Mouse (Mus musculus) limb, embryonic 10.5 days (tissue): Measurements from ENCODE around the gene Ppm1h. TPM values are rescaled to one million over a fixed set of nuclear protein-coding genes. Genes with fewer than 3 reads are reported as not detected.

ENCODE experiments used
- DNase-seq: peaks from one replicate; pipeline ENCODE4 v3.0.0-alpha.2; 2017; ENCODE audit warnings: low spot score
- H3K27ac ChIP-seq: fragments of 300-500 bp; sonication (generic); 2 replicates; pipeline ENCODE4 v1.5.1; 2016; ENCODE audit warnings: mild to moderate bottlenecking
- H3K27me3 ChIP-seq: fragments of 300-500 bp; sonication (generic); 2 replicates; pipeline ENCODE4 v1.6.1; 2016; ENCODE audit warnings: low read depth, mild to moderate bottlenecking; ENCODE audit not compliant: poor library complexity, severe bottlenecking
- H3K36me3 ChIP-seq: fragments of 300-500 bp; sonication (generic); 2 replicates; pipeline ENCODE4 v1.6.1; 2016; ENCODE audit warnings: mild to moderate bottlenecking, moderate library complexity
- H3K4me1 ChIP-seq: fragments of 300-500 bp; sonication (generic); 2 replicates; pipeline ENCODE4 v1.6.1; 2016
- H3K4me3 ChIP-seq: fragments of 300-500 bp; sonication (generic); 2 replicates; pipeline ENCODE4 v1.5.1; 2016; ENCODE audit warnings: mild to moderate bottlenecking, moderate library complexity
- H3K9me3 ChIP-seq: fragments of 300-500 bp; sonication (generic); replicated peaks from 2 replicates; pipeline ENCODE4 v1.6.1; 2016; ENCODE audit warnings: mild to moderate bottlenecking
- WGBS: fragments of 180-500 bp; shearing (Covaris S2); methylation state at CpG from one replicate; pipeline ENCODE4 v1.1.7; 2016; 5-methylcytosine and 5-hydroxymethylcytosine counted together
- polyA plus RNA-seq: library from polyadenylated mRNA; unstranded; fragments of >200 nt; fragmentation: Nextera tagmentation; extraction: Ambion mirVana; gene quantifications from 2 replicates; pipeline ENCODE4 v1.2.1, GENCODE M21; 2016

Gene Ppm1h
- polyA plus RNA-seq, 1 experiment from 2014 or later, result 4.4 TPM

DNA sequence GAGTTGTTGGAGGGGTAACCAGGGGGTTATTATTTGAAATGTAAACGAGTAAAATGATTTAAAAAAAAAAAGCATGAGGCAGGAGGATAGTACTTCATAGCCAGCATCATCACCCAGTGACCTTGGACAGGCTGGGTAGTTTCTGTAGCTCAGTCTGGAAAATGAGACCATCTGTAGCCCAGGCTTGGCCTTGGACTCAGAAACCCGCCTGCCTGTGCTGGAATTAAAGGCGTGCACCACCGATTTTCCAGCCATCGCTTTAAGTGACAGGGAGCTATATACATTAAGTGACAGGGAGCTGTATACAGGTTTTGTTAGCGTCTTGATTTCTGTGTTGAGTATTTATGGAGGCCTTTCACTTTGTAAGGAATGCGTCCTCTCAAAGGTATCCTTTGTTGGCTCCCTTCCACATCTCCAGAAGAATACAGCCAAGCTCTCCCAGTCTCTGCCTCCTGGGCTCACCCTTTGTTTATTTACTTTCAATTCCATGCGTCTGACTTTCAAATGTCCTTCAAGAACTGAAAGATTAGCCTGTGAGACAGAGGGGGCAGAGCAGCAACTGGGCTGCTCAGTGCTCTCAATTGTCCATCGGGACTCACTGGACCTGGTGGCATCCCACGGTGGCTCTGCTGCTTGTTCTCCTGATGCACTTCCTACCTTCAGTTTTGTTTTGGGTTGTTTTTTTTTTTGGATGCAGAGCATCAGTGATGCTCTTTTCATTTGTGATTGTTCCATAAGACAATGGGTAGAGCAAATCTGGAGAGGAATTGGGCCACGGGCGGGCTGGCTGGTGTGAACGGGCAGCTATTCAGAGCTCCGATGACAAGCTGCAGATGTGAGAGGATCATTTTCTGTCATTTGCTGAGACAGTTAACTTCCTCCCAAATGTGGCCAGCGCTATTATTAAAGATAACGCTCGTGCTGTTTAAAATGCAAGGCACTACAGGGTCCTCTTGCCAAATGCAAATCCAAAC, 74.7 kb downstream of the Ppm1h start:
- Histone ChIP-seq H3K27ac (peak overlapping the region; percentile 50; the same call in 1 of the 2 replicates), H3K4me3 (no peak overlapping the region), H3K36me3 (no peaks in the 10 kb centered on the region), H3K27me3 (no peaks in the 10 kb centered on the region), H3K9me3 (no peaks in the 10 kb centered on the region), H3K4me1 (peaks cover 60% of the 10 kb centered on the region)
- DNase-seq, result no peak
- WGBS, result 61% methylated on average over 17 of the region's 17 CpGs

DNA sequence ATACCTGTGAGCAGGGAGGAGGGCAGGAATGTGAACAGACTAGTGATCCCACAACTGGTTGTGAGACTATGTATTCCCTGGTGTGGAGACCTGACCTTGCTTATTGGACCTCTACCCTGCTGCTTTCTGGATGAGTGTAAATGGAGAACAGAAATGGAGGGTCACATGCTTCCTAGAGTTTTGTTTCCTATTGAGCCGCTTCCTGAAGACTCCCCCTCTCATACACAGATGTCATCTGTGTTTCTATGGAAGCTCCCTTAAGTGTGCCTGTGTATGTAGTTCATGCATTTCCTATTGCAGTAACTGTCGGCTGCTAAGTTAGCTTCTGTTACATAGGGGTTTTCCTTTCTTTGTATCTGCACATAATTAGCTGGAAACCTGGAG, 75.4 kb downstream of the Ppm1h start:
- H3K27ac ChIP-seq, result 0 out of 2 replicates have a peak overlapping the region, but pooled peaks have one; percentile 36
- H3K36me3 ChIP-seq, result no peaks in the 10 kb centered on the region
- WGBS, result 65% methylated on average over 2 of the region's 2 CpGs
- H3K9me3 ChIP-seq, result no peaks in the 10 kb centered on the region
- H3K27me3 ChIP-seq, result no peaks in the 10 kb centered on the region
- no peak for DNase-seq
- H3K4me3 ChIP-seq, result no peak overlapping the region
- peaks cover 61% of the 10 kb centered on the region for H3K4me1 ChIP-seq

DNA sequence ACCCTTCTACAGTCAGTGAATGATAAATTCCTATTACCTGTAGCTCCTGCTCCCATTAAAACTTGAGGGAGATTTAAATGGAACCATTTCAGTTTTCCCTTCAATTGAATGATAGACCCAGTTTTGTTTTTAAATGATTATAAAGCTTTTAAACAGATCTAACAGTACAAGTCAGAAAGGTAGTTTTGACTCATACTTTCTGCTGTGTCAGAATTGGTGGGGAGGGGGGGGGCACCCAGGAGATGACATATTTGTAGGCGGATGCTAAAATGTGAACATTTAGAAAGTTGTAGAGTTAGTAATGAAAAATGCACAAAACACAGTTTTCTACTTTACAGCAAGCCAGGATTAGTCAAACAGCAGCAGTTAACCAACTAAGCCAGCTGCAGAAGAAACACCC, 76.4 kb downstream of the Ppm1h start:
- 95% methylated on average over 1 of the region's 1 CpGs for WGBS
- Histone ChIP-seq H3K36me3 (no peaks in the 10 kb centered on the region), H3K4me1 (peaks cover 71% of the 10 kb centered on the region), H3K4me3 (no peak overlapping the region), H3K27me3 (no peaks in the 10 kb centered on the region), H3K9me3 (no peaks in the 10 kb centered on the region), H3K27ac (0 out of 2 replicates have a peak overlapping the region, but pooled peaks have one; percentile 51)
- DNase-seq, result no peak

DNA sequence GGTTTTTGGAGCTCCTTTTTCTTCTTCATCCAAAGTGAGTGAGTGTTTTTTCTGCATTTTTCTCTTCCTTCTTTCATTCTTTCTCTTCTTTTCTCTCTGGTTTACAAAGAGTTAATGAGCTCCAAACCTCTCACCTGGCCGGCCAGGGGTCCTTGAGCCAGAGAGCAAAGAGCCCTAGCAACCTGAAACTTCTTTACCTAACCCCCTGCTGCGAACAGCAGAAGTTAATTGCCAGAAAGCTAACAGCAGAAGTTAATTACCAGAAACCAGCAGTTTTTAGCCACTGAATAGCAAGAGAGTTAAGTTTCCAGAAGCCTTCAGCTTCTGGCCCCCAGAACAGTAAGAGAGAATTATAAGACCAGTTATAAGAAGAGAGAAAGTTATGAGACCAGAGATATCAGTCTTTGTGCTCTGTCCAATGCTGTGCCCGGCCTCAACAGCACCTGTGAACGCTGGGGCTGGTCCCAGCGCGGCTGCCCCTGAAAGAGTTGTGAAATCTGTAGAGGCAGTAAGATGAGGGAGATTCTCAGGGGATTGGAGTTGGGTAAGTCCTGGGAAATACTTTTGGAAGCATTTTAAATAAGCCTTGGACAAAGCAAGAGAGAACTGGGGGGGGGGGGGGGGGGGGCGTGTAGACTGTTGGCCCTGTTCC, 78.4 kb downstream of the Ppm1h start:
- peak overlapping the region; percentile 84 for H3K27ac ChIP-seq
- H3K4me1 ChIP-seq, result peaks cover 84% of the 10 kb centered on the region
- peak overlapping the region; percentile 20; the same call in 1 of the 2 replicates for H3K4me3 ChIP-seq
- no peaks in the 10 kb centered on the region for H3K9me3 ChIP-seq
- no peaks in the 10 kb centered on the region for H3K27me3 ChIP-seq
- 7% methylated on average over 7 of the region's 7 CpGs for WGBS
- peak; percentile 61 for DNase-seq
- H3K36me3 ChIP-seq, result no peaks in the 10 kb centered on the region

DNA sequence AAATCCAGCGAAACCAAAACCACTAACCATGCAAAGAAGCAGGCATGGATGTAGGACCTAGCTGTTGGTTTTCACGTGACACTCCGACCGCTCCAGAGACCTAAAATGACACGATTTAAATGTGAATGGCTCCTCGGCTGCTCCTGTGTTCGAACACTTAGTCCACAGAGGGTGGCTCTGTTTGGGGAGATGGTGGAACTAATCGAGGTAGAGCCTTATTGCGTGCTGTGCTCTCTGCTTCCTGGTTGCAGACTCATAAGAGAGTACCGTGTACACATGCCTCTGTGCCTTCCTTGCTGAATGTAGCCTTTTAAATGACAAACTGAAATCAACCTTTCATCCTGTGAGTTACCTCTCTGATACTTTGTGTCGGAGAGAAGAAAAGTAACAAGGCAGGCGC, 79.2 kb downstream of the Ppm1h start:
- H3K4me3 ChIP-seq, result no peak overlapping the region
- peaks cover 85% of the 10 kb centered on the region for H3K4me1 ChIP-seq
- 71% methylated on average over 12 of the region's 12 CpGs for WGBS
- no peaks in the 10 kb centered on the region for H3K27me3 ChIP-seq
- no peak for DNase-seq
- H3K36me3 ChIP-seq, result no peaks in the 10 kb centered on the region
- peak overlapping the region; percentile 84 for H3K27ac ChIP-seq
- no peaks in the 10 kb centered on the region for H3K9me3 ChIP-seq

DNA sequence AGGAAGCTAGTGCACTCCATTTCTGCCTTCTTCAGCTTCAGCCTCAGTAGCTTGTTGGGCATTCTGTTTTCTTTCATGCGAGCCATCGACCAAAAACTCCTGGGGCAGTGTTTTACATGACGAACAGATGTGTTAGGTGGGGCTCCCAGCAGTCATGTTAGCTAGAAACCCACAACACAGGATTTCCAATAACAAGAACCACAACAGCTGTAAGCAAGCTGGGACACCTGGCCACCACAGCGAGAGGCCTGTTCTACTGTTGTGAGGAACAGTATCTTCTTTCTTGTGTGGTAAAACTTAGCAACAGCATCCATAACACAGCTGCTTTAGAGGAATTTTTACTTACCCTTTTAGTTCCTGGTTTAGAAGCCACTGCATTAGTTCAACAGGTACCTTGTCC, 79.8 kb downstream of the Ppm1h start:
- H3K4me3 ChIP-seq, result no peak overlapping the region
- H3K36me3 ChIP-seq, result no peaks in the 10 kb centered on the region
- H3K27me3 ChIP-seq, result no peaks in the 10 kb centered on the region
- no peaks in the 10 kb centered on the region for H3K9me3 ChIP-seq
- H3K27ac ChIP-seq, result peak overlapping the region; percentile 84
- H3K4me1 ChIP-seq, result peaks cover 86% of the 10 kb centered on the region
- WGBS, result 63% methylated on average over 4 of the region's 4 CpGs
- DNase-seq, result no peak

DNA sequence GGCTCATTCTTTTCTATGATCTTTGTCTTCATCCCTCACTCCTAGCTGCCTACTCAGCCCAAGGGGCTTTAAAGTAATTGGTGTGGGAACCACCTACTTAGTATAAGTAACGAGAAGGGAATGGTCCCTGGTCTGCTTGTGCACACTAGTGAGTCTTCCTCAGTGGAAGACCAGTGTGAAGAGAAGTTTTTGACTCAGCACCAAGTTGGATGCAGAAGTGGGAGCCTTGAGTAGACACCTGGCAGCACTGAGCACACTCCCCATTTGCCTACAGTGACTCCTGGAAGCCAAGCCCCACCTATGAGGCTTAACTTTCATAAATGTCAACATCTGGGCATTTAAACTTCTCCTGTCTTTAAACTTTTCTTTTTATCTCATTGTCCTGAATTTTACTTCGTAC, 81.2 kb downstream of the Ppm1h start:
- no peaks in the 10 kb centered on the region for H3K27me3 ChIP-seq
- peaks cover 86% of the 10 kb centered on the region for H3K4me1 ChIP-seq
- no peak overlapping the region for H3K4me3 ChIP-seq
- H3K27ac ChIP-seq, result no peak overlapping the region
- WGBS, result 78% methylated on average over 2 of the region's 2 CpGs
- H3K9me3 ChIP-seq, result no peaks in the 10 kb centered on the region
- H3K36me3 ChIP-seq, result no peaks in the 10 kb centered on the region
- no peak for DNase-seq

DNA sequence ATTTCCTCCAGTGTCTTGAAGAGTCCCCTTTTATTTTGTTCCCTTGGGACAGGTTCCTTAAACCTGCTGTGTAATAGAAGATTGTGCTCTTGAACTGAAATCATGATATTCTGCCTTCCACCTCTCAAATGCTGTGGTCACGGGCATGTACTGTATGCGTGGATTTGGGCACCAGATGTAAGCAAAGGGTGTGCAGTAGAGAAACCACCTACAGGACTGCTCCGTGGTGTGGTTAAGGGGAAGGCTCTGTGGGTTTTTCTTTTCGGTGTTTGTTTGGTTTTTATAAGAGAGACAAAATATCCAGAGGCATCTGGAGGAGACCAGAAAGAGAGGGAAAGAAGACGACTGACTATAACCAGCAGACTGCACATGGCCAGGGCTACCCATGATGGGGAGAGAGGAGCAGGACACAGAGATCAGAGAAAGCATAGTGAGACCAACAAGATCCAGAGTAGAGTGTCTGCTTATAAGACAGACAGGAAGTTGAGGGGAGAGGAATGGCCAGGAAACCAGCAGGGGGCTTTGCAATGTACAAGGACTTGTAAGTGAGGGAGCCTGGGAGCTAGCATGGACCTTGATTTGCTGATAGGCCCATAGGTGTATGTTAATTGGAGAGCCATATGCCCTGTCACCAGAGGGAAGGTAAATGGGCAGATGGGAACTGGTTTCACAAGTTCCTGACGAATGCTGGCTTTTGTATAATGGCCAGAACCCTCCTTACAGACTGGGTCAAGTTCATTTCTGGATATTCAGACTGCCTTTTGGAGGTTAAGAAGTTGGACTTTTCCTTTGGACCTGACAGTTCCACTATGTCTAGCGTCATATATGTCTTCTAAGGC, 82.1 kb downstream of the Ppm1h start:
- no peaks in the 10 kb centered on the region for H3K36me3 ChIP-seq
- 0 out of 2 replicates have a peak overlapping the region, but pooled peaks have one; percentile 16 for H3K27ac ChIP-seq
- H3K4me3 ChIP-seq, result no peak overlapping the region
- peaks cover 81% of the 10 kb centered on the region for H3K4me1 ChIP-seq
- 83% methylated on average over 7 of the region's 7 CpGs for WGBS
- H3K9me3 ChIP-seq, result no peaks in the 10 kb centered on the region
- DNase-seq, result no peak
- no peaks in the 10 kb centered on the region for H3K27me3 ChIP-seq

DNA sequence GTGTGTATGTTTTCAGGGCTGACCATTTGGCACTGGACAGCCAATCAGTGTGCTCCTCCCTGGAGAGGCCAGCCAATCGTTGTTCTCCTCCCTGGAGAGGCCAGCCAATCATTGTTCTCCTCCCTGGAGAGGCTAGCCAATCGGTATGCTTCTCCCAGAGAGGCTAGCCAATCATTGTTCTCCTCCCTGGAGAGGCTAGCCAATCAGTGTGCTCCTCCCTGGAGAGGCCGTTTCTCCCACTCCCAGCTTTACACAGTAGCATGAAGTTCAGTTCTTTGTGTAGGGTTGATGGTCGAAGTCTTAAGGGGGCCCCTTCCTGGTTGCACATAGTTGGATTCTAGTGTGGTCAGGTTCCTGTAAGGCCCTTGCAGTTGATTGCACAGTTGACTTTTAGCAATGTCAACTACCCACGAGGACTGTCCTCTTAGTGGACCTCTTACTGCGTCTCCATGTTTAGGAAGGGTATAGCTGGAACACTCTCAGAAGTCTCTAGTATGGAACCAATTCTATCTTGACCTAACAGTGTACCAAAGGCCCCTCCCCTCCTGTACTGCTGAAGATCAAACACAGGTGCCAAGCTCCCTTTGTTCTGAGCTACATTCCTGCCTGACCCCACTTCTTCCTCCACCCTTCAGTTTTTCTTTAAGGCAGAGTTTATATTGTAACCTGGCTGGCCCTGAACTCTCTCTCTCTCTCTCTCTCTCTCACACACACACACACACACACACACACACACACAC, 84.4 kb downstream of the Ppm1h start:
- Histone ChIP-seq H3K9me3 (no peaks in the 10 kb centered on the region), H3K36me3 (no peaks in the 10 kb centered on the region), H3K4me1 (peaks cover 71% of the 10 kb centered on the region), H3K4me3 (no peak overlapping the region), H3K27me3 (no peaks in the 10 kb centered on the region), H3K27ac (peak overlapping the region; percentile 77)
- no peak for DNase-seq
- WGBS, result 92% methylated on average over 6 of the region's 6 CpGs

DNA sequence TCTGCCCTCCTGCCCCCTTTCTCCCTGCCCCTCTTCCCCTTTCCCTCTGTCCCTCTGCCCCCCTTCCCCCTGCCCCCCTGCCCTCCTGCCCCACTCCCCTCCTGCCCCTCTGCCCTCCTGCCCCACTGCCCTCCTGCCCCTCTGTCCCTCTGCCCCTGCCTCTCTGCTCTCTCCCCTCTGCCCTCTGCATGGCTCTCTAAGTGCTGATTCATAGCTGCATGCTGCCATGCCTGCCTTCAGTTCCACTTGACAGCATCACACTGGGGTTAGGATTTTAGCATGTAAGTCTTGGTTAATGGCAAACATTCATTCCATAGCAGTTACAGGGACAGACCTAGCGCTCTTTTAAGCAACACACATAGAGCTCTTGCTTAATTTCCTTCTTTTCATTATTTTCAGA, 85.0 kb downstream of the Ppm1h start:
- Histone ChIP-seq H3K4me3 (no peak overlapping the region), H3K9me3 (no peaks in the 10 kb centered on the region), H3K4me1 (peaks cover 71% of the 10 kb centered on the region), H3K36me3 (no peaks in the 10 kb centered on the region), H3K27ac (peak overlapping the region; percentile 77), H3K27me3 (no peaks in the 10 kb centered on the region)
- WGBS, result 85% methylated on average over 1 of the region's 1 CpGs
- DNase-seq, result no peak

DNA sequence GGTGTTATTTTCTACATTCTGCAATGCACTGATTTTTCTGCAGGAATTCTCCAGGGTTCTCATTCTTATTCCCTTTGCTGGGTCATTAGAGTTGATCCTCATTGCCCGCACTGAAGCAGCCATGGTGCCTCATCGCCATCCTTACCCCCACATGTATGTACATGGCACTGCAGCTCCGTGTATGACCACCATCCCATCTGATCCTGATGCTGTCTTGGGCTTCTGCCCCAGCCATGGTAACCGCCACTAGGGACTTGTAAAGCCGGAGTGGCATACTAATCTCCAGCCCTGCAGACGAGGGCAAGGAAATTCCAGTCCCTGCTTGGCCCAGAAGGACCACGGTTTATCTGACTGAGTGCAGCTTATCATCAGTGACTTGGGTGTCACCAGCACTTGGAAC, 86.1 kb downstream of the Ppm1h start:
- H3K27ac ChIP-seq, result peak overlapping the region; percentile 5; the same call in 1 of the 2 replicates
- H3K27me3 ChIP-seq, result no peaks in the 10 kb centered on the region
- H3K4me1 ChIP-seq, result peaks cover 71% of the 10 kb centered on the region
- WGBS, result 76% methylated on average over 7 of the region's 7 CpGs
- DNase-seq, result no peak
- H3K4me3 ChIP-seq, result no peak overlapping the region
- H3K36me3 ChIP-seq, result no peaks in the 10 kb centered on the region
- H3K9me3 ChIP-seq, result no peaks in the 10 kb centered on the region

DNA sequence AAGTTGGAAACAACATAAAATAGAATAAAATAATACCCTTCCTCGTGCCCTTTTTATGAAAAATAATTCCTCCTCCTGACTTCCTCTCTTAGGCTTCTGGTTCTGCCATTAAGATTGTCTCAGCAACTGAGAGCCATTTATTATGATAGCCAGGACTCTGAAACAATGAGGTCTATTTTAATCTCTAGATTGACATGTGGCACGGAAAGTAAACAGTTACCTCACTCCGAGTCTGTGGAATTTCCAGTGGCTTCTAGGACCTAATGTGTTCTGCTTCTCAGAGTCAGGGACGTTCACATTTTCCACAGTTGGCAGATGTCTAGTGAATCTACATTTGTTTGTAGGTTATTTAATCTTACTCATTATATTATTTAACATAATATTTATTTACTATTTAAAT, 87.0 kb downstream of the Ppm1h start:
- no peak for DNase-seq
- H3K4me1 ChIP-seq, result peaks cover 73% of the 10 kb centered on the region
- H3K36me3 ChIP-seq, result no peaks in the 10 kb centered on the region
- H3K27ac ChIP-seq, result no peak overlapping the region
- WGBS, result 74% methylated on average over 4 of the region's 4 CpGs
- H3K4me3 ChIP-seq, result no peak overlapping the region
- no peaks in the 10 kb centered on the region for H3K27me3 ChIP-seq
- no peaks in the 10 kb centered on the region for H3K9me3 ChIP-seq
